Mouse (Mus musculus) lung, adult 10 weeks (tissue): Measurements from ENCODE around the gene Parp16. TPM values are rescaled to one million over a fixed set of nuclear protein-coding genes. Genes with fewer than 3 reads are reported as not detected.

Source experiments
- polyA plus RNA-seq: library from polyadenylated mRNA; stranded (reverse); fragments of 350-450 nt; fragmentation: Illumina TruSeq; extraction: RNeasy Lipid Tissue Mini Kit (QIAGEN cat#74804); gene quantifications from one replicate; pipeline ENCODE4 v1.2.3, GENCODE M21; 2014; ENCODE audit warnings: low read depth, low replicate concordance; ENCODE audit not compliant: insufficient read depth

Parp16 gene
- 3.9 TPM for polyA plus RNA-seq

DNA sequence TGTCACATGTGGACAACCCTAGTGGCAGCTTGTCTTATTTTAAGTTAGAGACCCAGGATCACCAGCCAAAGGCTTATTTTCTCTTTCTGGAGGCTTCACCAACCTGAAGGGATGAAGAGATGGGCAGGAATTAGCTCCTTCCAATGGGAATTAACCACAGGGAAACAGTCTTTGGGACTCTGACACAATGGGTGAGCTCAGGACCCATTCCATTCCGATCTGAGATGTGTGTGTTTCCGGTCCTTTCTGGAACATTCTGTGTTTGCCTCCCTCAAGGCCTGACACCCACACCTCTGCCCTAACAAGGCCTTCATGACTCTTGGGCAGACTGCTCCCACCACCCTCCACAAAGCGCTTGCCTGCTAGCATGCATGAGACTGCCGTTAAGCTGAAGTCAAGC lies at the start of gene Parp16:
TSS of gene Parp16 (plus strand) at position 301 of the 400 bp plus-strand sequence.

DNA sequence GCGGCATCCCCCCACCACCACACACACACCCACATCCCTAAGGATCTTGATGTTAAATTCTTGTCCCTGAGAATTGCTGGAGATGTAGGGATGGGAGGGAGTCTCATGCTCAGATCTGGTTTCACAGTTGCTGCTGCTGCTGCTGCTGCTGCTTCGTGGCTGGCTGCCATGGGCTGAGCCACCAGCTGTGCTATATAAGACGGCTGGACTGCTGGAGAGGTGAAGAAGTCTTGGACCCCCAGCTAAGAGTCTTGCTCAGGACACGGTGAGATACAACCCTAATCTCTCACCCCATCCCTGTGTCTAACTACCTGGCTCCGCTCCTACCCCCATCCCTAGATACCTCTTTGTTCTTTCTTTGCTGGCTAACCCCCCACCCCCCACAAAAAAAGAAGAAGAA lies 69.8 kb downstream of the Parp16 start, which contains the start of gene Cilp:
TSS of gene Cilp (plus strand) at position 222 of the 400 bp plus-strand sequence.

Other genes starting within 250 kb of the Parp16 start
- not detected for gene Slc24a1, start 243.7 kb upstream of the Parp16 start, polyA plus RNA-seq
- 9.4 TPM for gene Ints14, start 234.4 kb upstream of the Parp16 start, polyA plus RNA-seq
- gene Hacd3, start 173.7 kb upstream of the Parp16 start, polyA plus RNA-seq: 64.8 TPM
- 21.7 TPM for gene Dpp8, start 162.9 kb upstream of the Parp16 start, polyA plus RNA-seq
- gene Igdcc4, start 93.9 kb upstream of the Parp16 start, polyA plus RNA-seq: 0.63 TPM
- not detected for gene Igdcc3, start 54.2 kb upstream of the Parp16 start, polyA plus RNA-seq
- 1.4 TPM for gene Cilp, start 69.8 kb downstream of the Parp16 start, polyA plus RNA-seq
- gene Clpx, start 98.9 kb downstream of the Parp16 start, polyA plus RNA-seq: 20.5 TPM
- gene Pdcd7, start 150.8 kb downstream of the Parp16 start, polyA plus RNA-seq: 9.4 TPM
- gene Ubap1l, start 165.7 kb downstream of the Parp16 start, polyA plus RNA-seq: not detected
- 0.69 TPM for gene Kbtbd13, start 196.3 kb downstream of the Parp16 start, polyA plus RNA-seq
- 39.8 TPM for gene Rasl12, start 203.2 kb downstream of the Parp16 start, polyA plus RNA-seq
- gene Slc51b, start 227.6 kb downstream of the Parp16 start, polyA plus RNA-seq: not detected
- gene Mtfmt, start 240.4 kb downstream of the Parp16 start, polyA plus RNA-seq: 5.8 TPM